Mouse (Mus musculus): ENCODE data around the gene Tent5c. TPM values are rescaled to one million over a fixed set of nuclear protein-coding genes. Genes with fewer than 3 reads are reported as not detected.
A peak's percentile ranks its signal among the peaks of the same experiment; 100 is the strongest.

Tent5c gene
- polyA plus RNA-seq, 1 experiment from 2014 or later = 3.8 TPM

- Histone ChIP-seq H3K27ac (no peak overlapping the region), H3K9me3 (replicated peaks; ENCODE audit: low read length) (no peaks in the 10 kb centered on the region), H3K27me3 (ENCODE audit: insufficient read depth, low read length) (no peaks in the 10 kb centered on the region), H3K36me3 (ENCODE audit: insufficient read depth, low read length) (no peaks in the 10 kb centered on the region), H3K4me1 (replicated peaks; ENCODE audit: insufficient read depth, low read length) (no peaks in the 10 kb centered on the region), H3K4me2 (ENCODE audit: low read length) (no peak overlapping the region), H3K4me3 (replicated peaks; ENCODE audit: low read depth, low read length) (no peak overlapping the region), H3K9ac (ENCODE audit: low read depth, low read length) (no peak overlapping the region)
- no peak for TF ChIP-seq CTCF (IDR thresholded peaks at IDR 0.05; ENCODE audit: low read depth)
- ATAC-seq (replicated peaks; ENCODE audit: low FRiP score, low read depth) (no peak), DNase-seq (ENCODE audit: low spot score) (no peak)
- WGBS = 74% methylated on average over 7 of the region's 7 CpGs
These were observed 6.7 kb downstream of the Tent5c start for GRCm38 (mm10) chr3:100482324-100482911.

- no peaks in the 10 kb centered on the region for H3K36me3 ChIP-seq (ENCODE audit: insufficient read depth, low read length)
These were observed 8.7 kb downstream of the Tent5c start for GRCm38 (mm10) chr3:100480251-100481005.

GRCm38 (mm10) chr3:100474950-100475472 lies 14.1 kb downstream of the Tent5c start:
- H3K36me3 ChIP-seq (ENCODE audit: insufficient read depth, low read length) = no peaks in the 10 kb centered on the region
- H3K9ac ChIP-seq (ENCODE audit: low read depth, low read length) = no peak overlapping the region
- no peaks in the 10 kb centered on the region for H3K27me3 ChIP-seq (ENCODE audit: insufficient read depth, low read length)
- H3K9me3 ChIP-seq (replicated peaks; ENCODE audit: low read length) = no peaks in the 10 kb centered on the region
- ATAC-seq (replicated peaks; ENCODE audit: low FRiP score, low read depth) (no peak), DNase-seq (ENCODE audit: low spot score) (no peak)
- no peak for TF ChIP-seq CTCF (IDR thresholded peaks at IDR 0.05; ENCODE audit: low read depth)
- 38% methylated on average over 8 of the region's 8 CpGs for WGBS
- no peak overlapping the region for H3K27ac ChIP-seq
- no peak overlapping the region for H3K4me2 ChIP-seq (ENCODE audit: low read length)
- no peaks in the 10 kb centered on the region for H3K4me1 ChIP-seq (replicated peaks; ENCODE audit: insufficient read depth, low read length)
- H3K4me3 ChIP-seq (replicated peaks; ENCODE audit: low read depth, low read length) = no peak overlapping the region

More at GRCm38 (mm10) chr3:100480251-100481005, 8.7 kb downstream of the Tent5c start:
- no peak overlapping the region for H3K4me2 ChIP-seq (ENCODE audit: low read length)
- DNase-seq (ENCODE audit: low spot score) = no peak
- no peak overlapping the region for H3K9ac ChIP-seq (ENCODE audit: low read depth, low read length)
- no peaks in the 10 kb centered on the region for H3K4me1 ChIP-seq (replicated peaks; ENCODE audit: insufficient read depth, low read length)
- no peak overlapping the region for H3K27ac ChIP-seq
- H3K27me3 ChIP-seq (ENCODE audit: insufficient read depth, low read length) = no peaks in the 10 kb centered on the region
- no peak for ATAC-seq (replicated peaks; ENCODE audit: low FRiP score, low read depth)
- H3K9me3 ChIP-seq (replicated peaks; ENCODE audit: low read length) = no peaks in the 10 kb centered on the region
- H3K4me3 ChIP-seq (replicated peaks; ENCODE audit: low read depth, low read length) = no peak overlapping the region
- 80% methylated on average over 7 of the region's 7 CpGs for WGBS
- TF ChIP-seq CTCF (IDR thresholded peaks at IDR 0.05; ENCODE audit: low read depth) = no peak

- Histone ChIP-seq H3K36me3 (ENCODE audit: insufficient read depth, low read length) (no peaks in the 10 kb centered on the region), H3K27me3 (ENCODE audit: insufficient read depth, low read length) (no peaks in the 10 kb centered on the region), H3K4me2 (ENCODE audit: low read length) (no peak overlapping the region), H3K27ac (no peak overlapping the region), H3K9ac (ENCODE audit: low read depth, low read length) (no peak overlapping the region), H3K4me3 (replicated peaks; ENCODE audit: low read depth, low read length) (no peak overlapping the region), H3K9me3 (replicated peaks; ENCODE audit: low read length) (no peaks in the 10 kb centered on the region), H3K4me1 (replicated peaks; ENCODE audit: insufficient read depth, low read length) (no peaks in the 10 kb centered on the region)
- DNase-seq (ENCODE audit: low spot score) (no peak), ATAC-seq (replicated peaks; ENCODE audit: low FRiP score, low read depth) (no peak)
- TF ChIP-seq CTCF (IDR thresholded peaks at IDR 0.05; ENCODE audit: low read depth) = no peak
- WGBS = 70% methylated on average over 7 of the region's 7 CpGs
These were observed 14.6 kb downstream of the Tent5c start for GRCm38 (mm10) chr3:100474536-100474935.

- no peaks in the 10 kb centered on the region for H3K4me1 ChIP-seq (replicated peaks; ENCODE audit: insufficient read depth, low read length)
- ATAC-seq (replicated peaks; ENCODE audit: low FRiP score, low read depth) = no peak
- no peaks in the 10 kb centered on the region for H3K36me3 ChIP-seq (ENCODE audit: insufficient read depth, low read length)
- no peak overlapping the region for H3K4me3 ChIP-seq (replicated peaks; ENCODE audit: low read depth, low read length)
- H3K9ac ChIP-seq (ENCODE audit: low read depth, low read length) = no peak overlapping the region
- no peaks in the 10 kb centered on the region for H3K9me3 ChIP-seq (replicated peaks; ENCODE audit: low read length)
- WGBS = 72% methylated on average over 21 of the region's 21 CpGs
- TF ChIP-seq CTCF (IDR thresholded peaks at IDR 0.05; ENCODE audit: low read depth) = no peak
- DNase-seq (ENCODE audit: low spot score) = peak; percentile 11
- no peaks in the 10 kb centered on the region for H3K27me3 ChIP-seq (ENCODE audit: insufficient read depth, low read length)
- H3K27ac ChIP-seq = no peak overlapping the region
- H3K4me2 ChIP-seq (ENCODE audit: low read length) = no peak overlapping the region
These were observed 16.0 kb downstream of the Tent5c start for GRCm38 (mm10) chr3:100473146-100473545.

- no peaks in the 10 kb centered on the region for H3K36me3 ChIP-seq (ENCODE audit: insufficient read depth, low read length)
- no peak overlapping the region for H3K4me3 ChIP-seq (replicated peaks; ENCODE audit: low read depth, low read length)
- no peaks in the 10 kb centered on the region for H3K9me3 ChIP-seq (replicated peaks; ENCODE audit: low read length)
- no peak for TF ChIP-seq CTCF (IDR thresholded peaks at IDR 0.05; ENCODE audit: low read depth)
- H3K27ac ChIP-seq = no peak overlapping the region
- peak; percentile 56 for ATAC-seq (replicated peaks; ENCODE audit: low FRiP score, low read depth)
- H3K4me1 ChIP-seq (replicated peaks; ENCODE audit: insufficient read depth, low read length) = no peaks in the 10 kb centered on the region
- WGBS = 42% methylated on average over 3 of the region's 3 CpGs
- no peak overlapping the region for H3K4me2 ChIP-seq (ENCODE audit: low read length)
- DNase-seq (ENCODE audit: low spot score) = peak; percentile 66
- H3K9ac ChIP-seq (ENCODE audit: low read depth, low read length) = no peak overlapping the region
- H3K27me3 ChIP-seq (ENCODE audit: insufficient read depth, low read length) = no peaks in the 10 kb centered on the region
These were observed 18.2 kb downstream of the Tent5c start for GRCm38 (mm10) chr3:100470902-100471301.

All from kidney, postnatal 0 days (tissue).